Mouse (Mus musculus) intestine, embryonic 16.5 days (tissue): Measurements from ENCODE around the gene Usp12. TPM values are rescaled to one million over a fixed set of nuclear protein-coding genes. Genes with fewer than 3 reads are reported as not detected.

Source experiments
- ATAC-seq: fragments of 200-750 bp; cut with Nextera tagmentation; 2 replicates; pipeline ENCODE4 v1.8.0; 2017; ENCODE audit warnings: moderate TSS enrichment, moderate library complexity
- H3K27ac ChIP-seq: fragments of 300-500 bp; sonication (generic); 2 replicates; pipeline ENCODE4 v1.5.1; 2014; ENCODE audit warnings: mild to moderate bottlenecking, low read length
- H3K27me3 ChIP-seq: fragments of 300-500 bp; sonication (generic); replicated peaks from 2 replicates; pipeline ENCODE4 v1.6.1; 2014; ENCODE audit warnings: low read length, control low read depth, mixed read lengths; ENCODE audit not compliant: control insufficient read depth, insufficient read depth
- H3K36me3 ChIP-seq: fragments of 300-500 bp; sonication (generic); 2 replicates; pipeline ENCODE4 v1.6.1; 2014; ENCODE audit warnings: low read length, control low read depth; ENCODE audit not compliant: control insufficient read depth, insufficient read depth
- H3K4me1 ChIP-seq: fragments of 300-500 bp; sonication (generic); 2 replicates; pipeline ENCODE4 v1.6.1; 2014; ENCODE audit warnings: low read length, control low read depth, mixed read lengths; ENCODE audit not compliant: control insufficient read depth, insufficient read depth
- H3K4me2 ChIP-seq: fragments of 300-500 bp; sonication (generic); 2 replicates; pipeline ENCODE4 v1.6.1; 2014; ENCODE audit warnings: low read depth, low read length, control low read depth
- H3K4me3 ChIP-seq: fragments of 300-500 bp; sonication (generic); 2 replicates; pipeline ENCODE4 v1.5.1; 2014; ENCODE audit warnings: mild to moderate bottlenecking, low read length
- H3K9ac ChIP-seq: fragments of 300-500 bp; sonication (generic); 2 replicates; pipeline ENCODE4 v1.6.1; 2014; ENCODE audit warnings: low read depth, low read length
- H3K9me3 ChIP-seq: fragments of 300-500 bp; sonication (generic); 2 replicates; pipeline ENCODE4 v1.6.1; 2016; ENCODE audit warnings: low read length, control low read depth; ENCODE audit not compliant: control insufficient read depth
- WGBS: fragments of 180-500 bp; shearing (Covaris S2); extraction: QIAGEN DNeasy Blood & Tissue Kit; methylation state at CpG from one replicate; pipeline ENCODE4 v1.1.7; 2014; 5-methylcytosine and 5-hydroxymethylcytosine counted together
- polyA plus RNA-seq: library from polyadenylated mRNA; unstranded; fragments of >200 nt; fragmentation: Nextera tagmentation; extraction: Ambion mirVana; gene quantifications from 2 replicates; pipeline ENCODE4 v1.2.1, GENCODE M21; 2015

Gene Usp12
- polyA plus RNA-seq, 1 experiment from 2014 or later: 26.7 TPM

DNA sequence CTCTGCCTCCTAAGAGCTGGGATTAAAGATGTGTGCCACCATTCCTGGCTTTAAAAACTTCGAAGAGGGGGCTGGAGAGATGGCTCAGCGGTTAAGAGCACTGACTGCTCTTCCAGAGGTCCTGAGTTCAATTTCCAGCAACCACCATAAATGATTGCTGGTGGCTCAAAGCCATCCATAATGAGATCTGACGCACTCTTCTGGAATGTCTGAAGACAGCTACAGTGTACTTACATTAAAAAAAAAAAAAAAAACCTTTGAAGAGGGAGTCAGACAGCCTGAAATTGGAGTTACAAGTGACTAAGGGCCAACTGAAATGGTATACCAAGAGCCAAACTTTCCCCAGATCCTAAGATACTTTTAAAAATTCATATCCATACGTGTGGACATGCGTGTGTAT, 29.0 kb downstream of the Usp12 start:
- Histone ChIP-seq H3K27me3 (no peaks in the 10 kb centered on the region), H3K36me3 (peaks cover 20% of the 10 kb centered on the region), H3K4me1 (peaks cover 9% of the 10 kb centered on the region; the same call in 1 of the 2 replicates), H3K9me3 (no peaks in the 10 kb centered on the region; the same call in 1 of the 2 replicates), H3K4me3 (no peak overlapping the region), H3K9ac (no peak overlapping the region), H3K27ac (no peak overlapping the region), H3K4me2 (no peak overlapping the region)
- WGBS: 95% methylated on average over 5 of the region's 5 CpGs
- no peak for ATAC-seq

- Histone ChIP-seq H3K27ac (peak overlapping the region; percentile 41; the same call in 1 of the 2 replicates), H3K27me3 (no peaks in the 10 kb centered on the region)
- 83% methylated on average over 6 of the region's 6 CpGs for WGBS
Observed at GRCm38 (mm10) chr5:146759159-146759558, 35.6 kb downstream of the Usp12 start.

DNA sequence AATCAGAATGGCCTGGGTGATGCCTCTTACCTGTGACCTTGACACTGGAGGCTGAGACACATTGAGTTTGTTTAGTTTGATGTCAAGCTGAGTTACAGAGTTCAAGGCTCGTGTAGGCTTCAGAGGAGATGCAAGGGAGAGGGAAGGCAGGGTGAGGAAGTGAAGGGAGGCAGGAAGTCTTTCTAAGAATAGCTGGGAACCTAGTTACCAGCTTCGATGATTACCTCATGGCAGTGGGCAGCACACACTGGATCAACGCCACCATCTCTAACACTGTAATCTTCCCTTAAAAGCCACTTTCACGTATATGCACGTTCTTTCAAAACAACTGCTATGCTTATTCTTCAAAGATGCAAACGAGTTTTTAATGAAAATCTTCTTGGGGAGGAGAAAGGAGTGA, 36.9 kb downstream of the Usp12 start:
- Histone ChIP-seq H3K27me3 (no peaks in the 10 kb centered on the region), H3K4me3 (no peak overlapping the region), H3K9ac (no peak overlapping the region), H3K36me3 (peaks cover 17% of the 10 kb centered on the region), H3K4me1 (peaks cover 20% of the 10 kb centered on the region), H3K27ac (peak overlapping the region; percentile 15; the same call in 1 of the 2 replicates), H3K9me3 (no peaks in the 10 kb centered on the region), H3K4me2 (no peak overlapping the region)
- 64% methylated on average over 6 of the region's 6 CpGs for WGBS
- ATAC-seq: 0 out of 2 replicates have a peak, but pooled peaks have one; percentile 10

More at GRCm38 (mm10) chr5:146759159-146759558, 35.6 kb downstream of the Usp12 start:
- Histone ChIP-seq H3K4me2 (no peak overlapping the region), H3K4me3 (no peak overlapping the region), H3K36me3 (peaks cover 14% of the 10 kb centered on the region), H3K9ac (no peak overlapping the region), H3K9me3 (no peaks in the 10 kb centered on the region; the same call in 1 of the 2 replicates), H3K4me1 (peaks cover 20% of the 10 kb centered on the region)
- ATAC-seq: no peak

GRCm38 (mm10) chr5:146757316-146757715, 37.5 kb downstream of the Usp12 start:
- H3K36me3 ChIP-seq: peaks cover 12% of the 10 kb centered on the region
- H3K27ac ChIP-seq: peak overlapping the region; percentile 31
- peaks cover 20% of the 10 kb centered on the region for H3K4me1 ChIP-seq
- WGBS: 58% methylated on average over 5 of the region's 5 CpGs
- H3K4me2 ChIP-seq: no peak overlapping the region
- H3K9me3 ChIP-seq: no peaks in the 10 kb centered on the region
- peak; percentile 89 for ATAC-seq
- no peak overlapping the region for H3K9ac ChIP-seq
- no peaks in the 10 kb centered on the region for H3K27me3 ChIP-seq
- H3K4me3 ChIP-seq: no peak overlapping the region

DNA sequence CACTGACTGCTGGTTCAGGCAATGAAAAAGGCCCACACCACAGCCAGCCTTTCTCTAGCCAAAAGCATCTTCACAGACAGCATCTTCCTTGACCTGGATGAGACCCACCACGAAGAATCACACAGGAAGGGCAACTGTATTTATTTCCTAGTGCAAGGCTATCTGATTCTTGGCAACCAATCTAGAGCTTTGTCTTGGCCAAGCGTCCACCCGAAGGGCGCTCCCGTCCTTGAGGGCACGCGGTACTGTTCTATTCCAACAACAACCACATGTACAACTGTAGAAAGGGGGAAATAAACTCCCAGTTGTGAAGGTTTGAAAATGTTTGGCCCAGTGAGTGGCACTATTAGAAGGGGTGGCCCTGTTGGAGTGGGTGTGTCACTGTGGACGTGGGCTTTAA, 41.6 kb downstream of the Usp12 start:
- Histone ChIP-seq H3K4me3 (no peak overlapping the region), H3K9me3 (no peaks in the 10 kb centered on the region), H3K27me3 (no peaks in the 10 kb centered on the region), H3K4me2 (no peak overlapping the region), H3K27ac (no peak overlapping the region), H3K4me1 (peaks cover 11% of the 10 kb centered on the region; the same call in 1 of the 2 replicates), H3K36me3 (peaks cover 17% of the 10 kb centered on the region), H3K9ac (no peak overlapping the region)
- 92% methylated on average over 8 of the region's 8 CpGs for WGBS
- no peak for ATAC-seq

GRCm38 (mm10) chr5:146750958-146751357, 43.8 kb downstream of the Usp12 start:
- Histone ChIP-seq H3K27ac (no peak overlapping the region), H3K4me1 (no peaks in the 10 kb centered on the region), H3K9me3 (no peaks in the 10 kb centered on the region), H3K4me2 (no peak overlapping the region), H3K36me3 (peaks cover 17% of the 10 kb centered on the region), H3K4me3 (no peak overlapping the region), H3K9ac (no peak overlapping the region), H3K27me3 (no peaks in the 10 kb centered on the region)
- no peak for ATAC-seq
- 83% methylated on average over 7 of the region's 7 CpGs for WGBS

- H3K9me3 ChIP-seq: no peaks in the 10 kb centered on the region
- peaks cover 17% of the 10 kb centered on the region for H3K36me3 ChIP-seq
- ATAC-seq: no peak
- no peak overlapping the region for H3K9ac ChIP-seq
- no peak overlapping the region for H3K27ac ChIP-seq
- H3K4me2 ChIP-seq: no peak overlapping the region
- no peaks in the 10 kb centered on the region for H3K4me1 ChIP-seq
- no peak overlapping the region for H3K4me3 ChIP-seq
- no peaks in the 10 kb centered on the region for H3K27me3 ChIP-seq
- WGBS: 90% methylated on average over 7 of the region's 7 CpGs
Observed at GRCm38 (mm10) chr5:146750273-146750672, 44.5 kb downstream of the Usp12 start.

GRCm38 (mm10) chr5:146749857-146750256, 44.9 kb downstream of the Usp12 start:
- Histone ChIP-seq H3K4me2 (no peak overlapping the region), H3K9me3 (no peaks in the 10 kb centered on the region), H3K4me1 (no peaks in the 10 kb centered on the region), H3K4me3 (no peak overlapping the region), H3K9ac (no peak overlapping the region), H3K36me3 (peaks cover 17% of the 10 kb centered on the region), H3K27ac (no peak overlapping the region), H3K27me3 (no peaks in the 10 kb centered on the region)
- ATAC-seq: no peak
- WGBS: 82% methylated on average over 5 of the region's 5 CpGs

DNA sequence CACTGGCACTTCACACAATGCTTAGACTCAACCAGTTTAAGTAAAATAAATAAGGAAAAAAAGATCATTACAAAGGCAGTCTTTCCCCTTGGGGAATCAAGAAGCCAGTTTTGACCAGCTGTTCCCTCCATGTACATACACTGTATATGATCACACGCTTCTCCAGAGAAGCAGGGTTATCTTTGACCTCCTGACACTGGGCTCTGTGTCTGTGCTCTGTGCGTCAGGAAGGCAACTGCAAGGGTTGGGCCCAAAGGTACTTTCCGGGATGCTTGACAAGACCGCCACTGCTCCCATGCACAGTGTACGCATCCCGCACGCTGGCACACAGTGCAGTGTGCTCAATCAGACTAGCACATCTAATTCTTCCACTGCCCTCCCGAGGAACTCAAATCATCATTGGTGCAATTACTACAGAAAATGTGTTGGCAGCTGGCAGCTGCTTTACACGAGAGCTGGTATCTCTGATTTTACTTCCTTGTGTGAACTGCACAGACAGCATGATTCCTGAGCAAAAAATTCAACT, 57.8 kb downstream of the Usp12 start:
- Histone ChIP-seq H3K9ac (no peak overlapping the region), H3K9me3 (no peaks in the 10 kb centered on the region), H3K36me3 (0 out of 2 replicates have a peak, but pooled peaks cover 7% of the 10 kb centered on the region), H3K27ac (no peak overlapping the region), H3K4me3 (no peak overlapping the region), H3K4me2 (no peak overlapping the region), H3K4me1 (peaks cover 7% of the 10 kb centered on the region; the same call in 1 of the 2 replicates), H3K27me3 (no peaks in the 10 kb centered on the region)
- 80% methylated on average over 9 of the region's 9 CpGs for WGBS
- no peak for ATAC-seq

DNA sequence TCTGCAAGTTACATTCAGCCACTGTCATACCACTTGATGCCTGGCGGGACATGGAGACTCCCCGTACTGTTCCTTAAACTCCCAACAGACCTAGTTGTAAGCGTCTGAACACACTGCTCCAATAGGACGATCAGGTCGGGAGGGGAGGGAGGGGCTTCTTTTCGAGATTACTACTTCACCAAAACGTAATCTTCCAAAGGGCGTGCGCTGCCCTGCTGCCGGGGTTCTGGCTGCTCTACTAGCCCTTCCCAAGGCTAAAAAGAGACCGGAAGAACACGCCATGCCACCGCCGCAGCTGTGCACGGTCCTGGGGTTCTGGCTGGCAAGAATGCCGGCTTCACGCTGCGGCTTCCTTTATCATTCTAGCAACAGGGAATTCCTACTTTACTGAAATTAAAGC, 58.5 kb downstream of the Usp12 start:
- 81% methylated on average over 18 of the region's 18 CpGs for WGBS

More for the DNA sequence above, 58.5 kb downstream of the Usp12 start:
- no peak for ATAC-seq
- H3K36me3 ChIP-seq: 0 out of 2 replicates have a peak, but pooled peaks cover 7% of the 10 kb centered on the region
- H3K4me1 ChIP-seq: peaks cover 7% of the 10 kb centered on the region; the same call in 1 of the 2 replicates
- no peak overlapping the region for H3K4me3 ChIP-seq
- H3K9ac ChIP-seq: no peak overlapping the region
- H3K4me2 ChIP-seq: no peak overlapping the region
- no peaks in the 10 kb centered on the region for H3K27me3 ChIP-seq
- H3K9me3 ChIP-seq: no peaks in the 10 kb centered on the region
- no peak overlapping the region for H3K27ac ChIP-seq
